Mouse (Mus musculus) macrophage (primary cell): ENCODE measurements around the gene Vmn2r17. TPM values are rescaled to one million over a fixed set of nuclear protein-coding genes. Genes with fewer than 3 reads are reported as not detected.

ENCODE experiments used
- H3K27ac ChIP-seq: fragments of 350-480 bp; formaldehyde crosslinking; 2 replicates; pipeline ENCODE4 v1.9.0; 2021
- H3K36me3 ChIP-seq: fragments of 350-480 bp; formaldehyde crosslinking; 2 replicates; pipeline ENCODE4 v1.9.0; 2021; ENCODE audit errors: inconsistent target
- H3K4me3 ChIP-seq: fragments of 350-480 bp; formaldehyde crosslinking; 2 replicates; pipeline ENCODE4 v1.9.0; 2021; ENCODE audit errors: inconsistent target
- H3K79me2 ChIP-seq: fragments of 350-480 bp; formaldehyde crosslinking; 2 replicates; pipeline ENCODE4 v1.9.0; 2021; ENCODE audit errors: inconsistent target
- WGBS: methylation state at CpG from one replicate; pipeline ENCODE4 v1.1.7; 2026; ENCODE audit warnings: inconsistent platforms; ENCODE audit not compliant: missing documents; 5-methylcytosine and 5-hydroxymethylcytosine counted together
- polyA plus RNA-seq: library from polyadenylated mRNA; stranded (reverse); fragments of 250-400 nt; gene quantifications from 3 replicates; pipeline ENCODE4 v1.2.4, GENCODE M21; 2018; ENCODE audit warnings: inconsistent platforms
- total RNA-seq, 78 experiments: library from RNA; depleted of rRNA; stranded (reverse); fragments of 250-400 nt; gene quantifications; 1 replicate in 9 of 78; 2 replicates in 24 of 78; 3 replicates in 43 of 78; 4 replicates in 2 of 78; pipeline ENCODE4 v1.2.4; 2018; ENCODE audit warnings: inconsistent platforms in 56 of 78

Gene Vmn2r17
- not detected for total RNA-seq (2018; cell fraction: chromatin; rRNA removed)
- not detected for total RNA-seq (2018; cell fraction: cytosol; rRNA removed)
- not detected for total RNA-seq (2018; cell fraction: nucleus; rRNA removed)
- not detected in 3 replicates for polyA plus RNA-seq

- WGBS: 63% methylated on average over 2 of the region's 2 CpGs
- Histone ChIP-seq H3K79me2 (no peaks in the 10 kb centered on the region), H3K27ac (no peak within 1 kb of the TSS), H3K4me3 (no peak within 1 kb of the TSS), H3K36me3 (no peaks in the 10 kb centered on the region)
Observed at GRCm38 (mm10) chr5:109419388-109419787, at the start of gene Vmn2r17. TSS of gene Vmn2r17 (plus strand) at chr5:109419688.

GRCm38 (mm10) chr5:109466576-109467506, 47.4 kb downstream of the Vmn2r17 start:
- 26% methylated on average over 20 of the region's 21 CpGs for WGBS
- Histone ChIP-seq H3K4me3 (no peak overlapping the region), H3K79me2 (no peaks in the 10 kb centered on the region), H3K36me3 (no peaks in the 10 kb centered on the region), H3K27ac (no peak overlapping the region)

- Histone ChIP-seq H3K4me3 (no peak overlapping the region), H3K27ac (no peak overlapping the region), H3K36me3 (no peaks in the 10 kb centered on the region), H3K79me2 (no peaks in the 10 kb centered on the region)
- WGBS: 13% methylated on average over 1 of the region's 1 CpGs
Observed at GRCm38 (mm10) chr5:109506729-109507128, 87.2 kb downstream of the Vmn2r17 start.

Other genes starting within 250 kb of the Vmn2r17 start
- not detected in 3 replicates for gene Vmn2r13, start 227.5 kb upstream of the Vmn2r17 start, polyA plus RNA-seq
- not detected in 3 replicates for gene Vmn2r14, start 195.0 kb upstream of the Vmn2r17 start, polyA plus RNA-seq
- gene Vmn2r15, start 122.0 kb upstream of the Vmn2r17 start, polyA plus RNA-seq: not detected in 3 replicates
- gene Vmn2r16, start 89.5 kb upstream of the Vmn2r17 start, polyA plus RNA-seq: not detected in 3 replicates
- 28.7 to 140 TPM (median 102 TPM) in 3 replicates for gene Crlf2, start 139.3 kb downstream of the Vmn2r17 start, polyA plus RNA-seq